Mouse (Mus musculus): ENCODE measurements around the gene Megf11.
"Not testable (repeated sequence)": the region's sequence is repeated elsewhere in the genome, so short reads cannot be mapped to it uniquely, and the experiment has no call there.

Gene Megf11

GRCm38 (mm10) chr9:64471336-64471735, 85.9 kb downstream of the Megf11 start:
- no peak for DNase-seq

- no peak for DNase-seq
These were observed 86.7 kb downstream of the Megf11 start for GRCm38 (mm10) chr9:64472165-64472564.

DNA sequence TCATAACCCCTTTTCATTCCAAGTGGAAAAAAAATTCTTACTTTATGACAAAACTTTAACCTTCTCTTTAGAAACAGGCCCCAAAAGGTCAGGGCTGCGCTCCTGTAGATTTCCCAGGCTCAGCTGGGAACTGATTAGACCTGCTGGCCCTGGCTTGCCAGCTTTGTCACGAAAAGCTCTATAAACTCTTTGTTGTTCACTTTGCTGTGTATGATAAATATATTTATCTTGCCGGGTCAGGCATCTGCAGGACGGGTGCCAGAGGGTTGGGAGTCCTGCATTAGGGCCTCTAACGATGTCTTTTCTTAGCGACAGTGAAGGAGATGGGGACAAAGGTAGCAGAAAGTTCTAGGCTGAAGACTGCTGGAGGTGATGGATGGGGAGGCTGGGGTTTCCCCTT, 87.3 kb downstream of the Megf11 start:
- DNase-seq = no peak

- DNase-seq = no peak
These were observed 87.7 kb downstream of the Megf11 start for GRCm38 (mm10) chr9:64473170-64473569.

DNA sequence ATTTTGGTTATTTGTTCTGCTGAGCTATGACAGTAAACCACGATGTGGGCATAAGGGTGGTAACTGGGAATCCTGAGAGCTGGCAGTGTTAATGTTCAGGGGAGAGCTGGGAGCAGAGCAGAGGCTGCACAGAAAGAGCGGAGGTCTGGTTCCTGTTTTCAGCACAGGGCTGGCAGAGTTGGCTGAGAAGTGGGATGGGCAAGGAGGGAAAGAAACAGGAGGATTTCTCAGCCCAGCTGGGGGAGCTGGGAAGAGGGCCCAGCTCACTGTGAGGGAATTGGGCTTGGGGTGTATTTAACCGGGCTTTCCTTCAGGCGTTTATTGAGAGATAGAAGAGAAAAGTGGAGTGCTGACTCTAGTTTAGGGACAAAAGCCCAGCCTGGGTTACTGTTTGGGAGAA, 88.3 kb downstream of the Megf11 start:
- no peak for DNase-seq

DNA sequence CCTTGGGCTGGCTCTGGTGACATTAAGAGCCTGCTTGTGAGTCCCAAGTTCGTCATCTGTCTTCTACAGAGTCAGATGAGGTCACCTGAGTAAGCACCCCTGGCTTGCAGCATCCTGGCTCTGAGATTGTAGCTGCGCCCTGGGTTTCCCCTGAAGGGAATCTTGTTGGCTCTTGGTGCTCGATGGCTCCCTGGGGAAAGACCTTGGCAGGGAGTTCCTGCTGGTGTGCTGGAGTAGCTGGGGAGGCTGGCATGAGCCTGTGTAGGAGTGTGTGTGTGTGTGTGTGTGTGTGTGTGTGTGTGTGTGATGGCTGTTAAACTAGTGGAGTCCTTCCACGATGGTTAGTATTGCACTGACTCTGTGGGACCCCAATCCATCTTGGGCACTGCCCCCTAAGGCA, 88.7 kb downstream of the Megf11 start:
- DNase-seq = no peak

GRCm38 (mm10) chr9:64475942-64476341, 90.5 kb downstream of the Megf11 start:
- no peak for DNase-seq

DNA sequence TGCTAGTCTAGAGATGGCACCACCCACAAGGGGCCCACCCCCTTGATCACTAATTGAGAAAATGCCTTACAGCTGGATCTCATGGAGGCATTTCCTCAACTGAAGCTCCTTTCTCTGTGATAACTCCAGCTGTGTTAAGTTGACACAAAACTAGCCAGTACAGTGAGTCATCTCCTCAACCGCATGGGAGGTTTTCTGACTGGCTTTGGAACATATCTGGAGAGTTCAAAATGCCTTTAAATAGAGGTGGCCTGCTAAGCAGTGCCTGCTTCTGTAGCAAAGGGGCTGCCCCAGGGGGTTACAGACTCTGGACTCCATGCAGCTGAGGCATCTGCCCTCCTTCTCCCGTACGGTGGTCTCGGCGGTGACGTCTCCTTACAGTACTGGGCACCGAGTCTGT, 92.0 kb downstream of the Megf11 start:
- not testable (repeated sequence) for DNase-seq

DNA sequence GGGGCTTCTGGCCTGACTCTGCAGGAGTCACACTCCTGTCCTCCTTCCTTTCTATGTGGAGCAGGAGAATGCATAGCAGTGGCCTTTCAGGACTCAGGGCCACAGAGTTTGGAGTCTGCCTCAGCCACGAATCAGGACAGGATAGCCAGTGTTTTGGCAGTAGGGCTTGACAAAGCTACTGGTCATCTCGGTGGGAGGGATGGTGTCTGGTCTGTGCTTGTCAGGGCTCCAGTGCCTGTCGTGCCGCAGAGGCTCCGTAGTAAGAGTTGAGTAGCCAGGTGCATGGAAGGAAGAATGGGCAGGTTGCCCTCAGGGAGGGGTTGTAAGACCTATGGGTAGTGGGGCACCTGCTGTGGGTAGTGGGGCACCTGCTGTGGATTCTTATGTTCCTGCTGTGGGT, 96.7 kb downstream of the Megf11 start:
- peak; percentile 68 to 72 for DNase-seq

DNA sequence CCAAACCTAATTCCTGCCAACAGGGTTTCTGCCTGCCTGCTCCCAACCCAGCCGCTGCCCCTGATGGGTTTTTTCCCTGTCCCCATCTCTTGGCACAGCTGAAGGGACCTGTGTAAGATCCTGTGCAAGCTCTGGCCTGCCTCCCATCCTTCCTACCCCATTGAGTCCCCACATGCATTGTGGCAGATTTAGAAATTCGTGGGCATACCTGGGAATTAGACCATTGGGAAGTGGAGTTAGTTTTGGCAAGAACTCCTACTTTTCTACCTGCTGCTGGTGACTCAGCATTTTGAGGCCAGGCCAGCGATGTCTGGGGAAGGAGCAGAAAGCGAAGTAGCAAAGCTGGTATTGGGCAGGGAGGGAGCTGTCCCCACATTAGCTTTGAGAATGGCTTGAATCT, 102.0 kb downstream of the Megf11 start:
- peak; percentile 78 to 79 for DNase-seq

DNA sequence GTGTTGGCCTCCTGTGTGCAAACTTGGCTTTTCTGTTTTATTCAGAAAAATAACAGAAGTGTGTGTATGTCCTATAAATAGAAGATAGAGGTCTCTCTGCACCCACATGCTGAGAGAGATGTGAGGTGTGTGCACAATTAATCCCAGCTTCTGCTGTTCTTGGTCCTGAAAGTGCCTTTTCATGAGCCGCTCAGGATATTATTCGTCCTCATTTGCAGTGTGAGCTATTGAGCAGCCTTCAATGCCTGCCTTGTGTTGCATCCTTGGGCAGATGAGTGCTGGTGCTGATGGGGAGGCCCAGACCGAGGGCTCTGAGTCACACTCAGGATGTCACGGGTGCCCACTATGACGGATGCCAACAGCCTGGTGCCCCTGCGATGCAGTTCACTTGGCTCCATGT, 109.2 kb downstream of the Megf11 start:
- DNase-seq = no peak

GRCm38 (mm10) chr9:64498929-64499328, 113.5 kb downstream of the Megf11 start:
- DNase-seq = peak in 1 of 2 experiments; percentile 42

GRCm38 (mm10) chr9:64501211-64501610, 115.8 kb downstream of the Megf11 start:
- DNase-seq = no peak

DNA sequence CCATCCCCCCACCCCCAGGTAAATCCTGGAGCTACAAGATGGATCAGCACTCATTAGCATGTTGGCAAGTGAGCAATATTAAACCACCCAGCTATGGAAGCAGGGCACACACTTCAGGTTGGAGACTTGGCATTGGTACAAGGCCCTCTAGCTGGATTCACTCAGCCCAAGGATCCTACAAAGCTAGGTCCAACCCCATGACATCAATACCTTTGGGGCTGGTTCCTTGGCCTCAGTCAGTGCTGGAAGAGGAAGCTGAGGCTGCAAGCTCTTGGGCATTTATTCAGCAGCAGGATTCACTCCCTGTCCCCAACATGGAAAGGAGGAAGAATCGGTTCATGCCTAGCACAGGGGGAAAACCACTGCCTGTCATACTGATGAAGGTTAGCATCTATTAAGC, 118.6 kb downstream of the Megf11 start:
- DNase-seq = no peak

DNA sequence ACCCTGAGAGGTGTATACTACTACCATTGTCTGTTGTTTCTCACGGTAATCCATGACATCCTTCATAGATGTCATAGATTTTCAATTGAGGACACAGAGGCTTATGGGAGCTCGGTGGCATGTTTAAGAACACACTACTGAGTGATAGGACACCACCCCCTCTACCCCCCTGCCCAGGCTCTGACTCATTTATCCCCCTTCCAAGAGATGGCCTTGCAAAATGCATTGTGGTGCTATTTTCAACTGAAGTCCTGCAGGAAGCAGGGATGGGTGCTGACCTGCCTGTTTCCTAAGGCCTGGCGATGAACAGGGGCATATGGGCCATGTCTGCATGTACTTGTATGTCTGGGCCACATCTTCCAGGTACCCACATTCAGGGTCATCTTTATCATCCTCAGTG, 119.0 kb downstream of the Megf11 start:
- no peak for DNase-seq

GRCm38 (mm10) chr9:64504921-64505320, 119.5 kb downstream of the Megf11 start:
- peak; percentile 74 to 78 for DNase-seq

DNA sequence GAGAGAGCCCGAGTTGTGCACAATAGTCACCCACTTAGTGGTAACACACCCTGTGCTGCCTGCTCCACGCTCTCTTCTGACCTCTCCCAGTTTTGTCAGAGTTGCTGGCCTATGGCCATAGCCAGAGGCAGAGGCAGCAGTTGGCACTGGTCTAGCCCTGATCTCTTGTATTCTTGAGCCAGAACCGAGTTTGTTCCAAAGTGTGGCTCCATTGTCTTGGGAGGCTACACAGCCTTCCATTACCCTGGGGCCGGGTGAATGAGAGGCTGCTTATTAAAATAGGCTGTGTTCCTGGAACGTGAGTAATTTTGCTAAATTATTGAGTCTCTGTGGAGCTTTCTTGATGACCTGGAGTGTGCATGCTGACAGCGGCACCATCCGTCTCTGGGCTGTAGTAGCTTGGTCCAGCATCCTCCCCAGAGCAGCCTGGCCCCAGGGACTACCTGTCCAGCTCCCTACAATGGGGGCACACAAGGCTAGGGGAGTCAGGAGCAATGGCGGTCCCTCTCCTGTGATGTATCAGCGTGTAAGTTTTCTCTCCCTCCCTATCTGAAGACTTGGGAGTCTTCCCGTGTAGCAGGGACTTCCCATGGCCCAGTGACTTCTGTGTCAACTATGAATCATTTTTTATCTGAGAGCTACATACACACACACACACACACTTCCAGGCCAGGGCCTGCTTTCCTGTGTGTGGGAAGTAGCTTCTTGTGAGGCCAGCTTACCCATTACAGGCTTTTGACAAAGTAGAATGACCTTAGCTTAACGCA, 121.2 kb downstream of the Megf11 start:
- no peak for DNase-seq

DNA sequence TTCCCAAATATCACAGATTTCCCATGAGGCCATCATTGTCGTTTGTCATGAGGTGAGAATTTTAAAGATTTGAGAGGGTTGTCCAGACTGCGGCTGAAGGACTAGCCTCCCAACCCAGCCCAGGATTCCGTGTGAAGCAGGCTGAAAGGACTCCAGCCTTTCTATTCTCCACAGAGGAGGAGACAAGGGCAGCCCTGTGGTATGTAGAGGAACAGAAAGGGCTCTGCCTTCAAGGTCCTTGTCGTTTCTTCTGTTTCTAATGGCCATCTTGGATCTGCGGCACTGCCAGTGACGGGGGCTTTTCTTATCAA, 121.7 kb downstream of the Megf11 start:
- no peak for DNase-seq

DNA sequence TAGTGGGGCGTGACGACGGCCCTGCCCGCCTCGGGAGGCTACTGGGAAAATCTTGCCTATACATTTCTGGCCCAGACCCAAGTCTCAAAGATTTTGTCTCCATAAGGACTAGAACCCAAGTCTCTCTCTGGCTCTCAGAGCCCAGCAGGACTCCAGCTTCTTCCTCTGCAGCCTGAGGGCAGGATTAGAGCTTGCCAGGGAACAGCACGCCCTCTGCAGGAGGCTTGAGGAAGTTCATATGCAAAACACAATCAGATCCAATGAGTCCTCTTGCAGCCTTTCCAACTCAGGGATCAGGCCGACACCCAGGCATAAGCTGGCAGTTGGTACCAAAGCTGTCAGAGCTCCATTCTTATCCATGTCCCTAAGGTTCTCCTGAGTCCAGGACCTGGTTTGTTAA, 122.6 kb downstream of the Megf11 start:
- no peak for DNase-seq

- DNase-seq = no peak
These were observed 129.4 kb downstream of the Megf11 start for GRCm38 (mm10) chr9:64514826-64515225.

- no peak for DNase-seq
These were observed 134.7 kb downstream of the Megf11 start for GRCm38 (mm10) chr9:64519921-64520746.

GRCm38 (mm10) chr9:64520747-64521283, 135.4 kb downstream of the Megf11 start:
- DNase-seq = peak in 1 of 2 experiments; percentile 43

- no peak for DNase-seq
These were observed 138.0 kb downstream of the Megf11 start for GRCm38 (mm10) chr9:64523264-64524045.

All from cerebellum, postnatal 36 days (tissue).